Mouse (Mus musculus) neural tube, embryonic 14.5 days (tissue): ENCODE results near the gene Wfdc18. TPM values are rescaled to one million over a fixed set of nuclear protein-coding genes. Genes with fewer than 3 reads are reported as not detected.

Source experiments
- ATAC-seq: fragments of 200-750 bp; cut with Nextera tagmentation; 2 replicates; pipeline ENCODE4 v1.8.0; 2017; ENCODE audit warnings: low read depth, mild to moderate bottlenecking, moderate TSS enrichment, moderate library complexity
- H3K27ac ChIP-seq: fragments of 300-500 bp; sonication (generic); 2 replicates; pipeline ENCODE4 v1.5.1; 2014; ENCODE audit warnings: low read depth, mild to moderate bottlenecking, control low read depth, low read length, moderate library complexity, mixed read lengths
- H3K27me3 ChIP-seq: fragments of 300-500 bp; sonication (generic); 2 replicates; pipeline ENCODE4 v1.6.1; 2014; ENCODE audit warnings: low read length; ENCODE audit not compliant: control insufficient read depth, insufficient read depth
- H3K36me3 ChIP-seq: fragments of 300-500 bp; sonication (generic); 2 replicates; pipeline ENCODE4 v1.6.1; 2014; ENCODE audit warnings: low read length, mixed read lengths; ENCODE audit not compliant: control insufficient read depth, insufficient read depth
- H3K4me1 ChIP-seq: fragments of 300-500 bp; sonication (generic); 2 replicates; pipeline ENCODE4 v1.6.1; 2014; ENCODE audit warnings: low read length; ENCODE audit not compliant: control insufficient read depth, insufficient read depth
- H3K4me2 ChIP-seq: fragments of 300-500 bp; sonication (generic); 2 replicates; pipeline ENCODE4 v1.6.1; 2014; ENCODE audit warnings: mild to moderate bottlenecking, low read depth, low read length, control low read depth
- H3K4me3 ChIP-seq: fragments of 300-500 bp; sonication (generic); 2 replicates; pipeline ENCODE4 v1.5.1; 2014; ENCODE audit warnings: low read depth, low read length, control low read depth, mixed read lengths
- H3K9ac ChIP-seq: fragments of 300-500 bp; sonication (generic); replicated peaks from 2 replicates; pipeline ENCODE4 v1.6.1; 2014; ENCODE audit warnings: low read depth, mild to moderate bottlenecking, control low read depth, low read length, mixed read lengths
- H3K9me3 ChIP-seq: fragments of 300-500 bp; sonication (generic); 2 replicates; pipeline ENCODE4 v1.6.1; 2016; ENCODE audit warnings: low read length; ENCODE audit not compliant: control insufficient read depth
- WGBS: fragments of 180-500 bp; shearing (Covaris S2); extraction: QIAGEN DNeasy Blood & Tissue Kit; methylation state at CpG from one replicate; pipeline ENCODE4 v1.1.7; 2014; 5-methylcytosine and 5-hydroxymethylcytosine counted together
- polyA plus RNA-seq: library from polyadenylated mRNA; unstranded; fragments of >200 nt; fragmentation: Nextera tagmentation; extraction: Ambion mirVana; gene quantifications from 2 replicates; pipeline ENCODE4 v1.2.1, GENCODE M21; 2014

Wfdc18 gene
- polyA plus RNA-seq, 1 experiment from 2014 or later: not detected

GRCm38 (mm10) chr11:83739241-83739640 is 30.4 kb downstream of the Wfdc18 start:
- H3K4me2 ChIP-seq: no peak overlapping the region
- H3K9me3 ChIP-seq: no peaks in the 10 kb centered on the region
- H3K27me3 ChIP-seq: no peaks in the 10 kb centered on the region
- H3K4me1 ChIP-seq: no peaks in the 10 kb centered on the region
- H3K36me3 ChIP-seq: no peaks in the 10 kb centered on the region
- no peak overlapping the region for H3K4me3 ChIP-seq
- WGBS: 22% methylated on average over 5 of the region's 5 CpGs
- no peak overlapping the region for H3K9ac ChIP-seq
- H3K27ac ChIP-seq: no peak overlapping the region
- no peak for ATAC-seq

DNA sequence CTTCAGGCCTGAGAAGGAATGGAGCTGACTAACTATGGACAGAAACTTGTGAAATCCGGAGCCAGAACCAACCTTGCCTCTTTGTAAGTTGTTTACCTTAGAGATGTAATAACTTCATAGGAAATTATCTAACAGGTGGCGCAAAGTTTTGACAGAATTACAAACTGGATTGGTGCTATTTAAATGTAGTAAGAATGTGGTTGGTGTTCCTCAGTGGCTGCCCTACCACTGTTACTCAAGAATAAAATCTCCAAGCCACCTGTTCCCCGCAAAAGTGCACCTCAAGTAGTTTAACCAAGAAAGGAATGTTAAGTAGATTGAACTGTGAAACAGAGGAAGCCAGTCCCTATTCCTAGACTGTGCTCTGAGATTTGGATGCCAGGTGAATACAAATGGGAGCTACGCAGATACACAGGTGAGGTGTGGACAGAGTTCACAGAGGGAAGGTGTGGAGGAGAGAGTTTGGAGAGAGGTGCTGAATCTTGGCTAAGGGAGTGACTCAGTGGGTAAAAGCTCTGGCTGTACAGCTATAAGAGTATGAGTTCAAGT is 31.7 kb downstream of the Wfdc18 start:
- WGBS: 88% methylated on average over 4 of the region's 4 CpGs
- no peak overlapping the region for H3K4me2 ChIP-seq
- ATAC-seq: no peak

DNA sequence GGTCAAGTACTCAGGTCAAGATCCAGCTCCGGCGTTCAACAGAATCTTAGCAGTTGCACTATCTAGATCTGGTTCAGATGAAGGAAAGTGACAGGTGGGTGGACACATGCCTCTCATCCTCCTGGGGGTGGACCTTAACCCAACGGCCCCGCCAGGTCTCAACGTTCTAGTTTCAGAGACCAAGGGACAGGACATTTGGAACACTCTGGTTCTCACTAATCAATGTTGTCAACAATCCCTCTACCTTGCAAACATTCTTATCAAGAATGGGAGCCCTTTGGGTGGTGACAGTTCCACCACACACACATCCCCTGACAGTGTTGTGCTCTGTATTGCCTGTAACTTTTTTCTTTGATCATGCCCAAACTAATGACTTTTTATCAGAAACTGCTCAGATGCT is 33.0 kb downstream of the Wfdc18 start:
- H3K9ac ChIP-seq: no peak overlapping the region
- no peaks in the 10 kb centered on the region for H3K36me3 ChIP-seq
- H3K9me3 ChIP-seq: no peaks in the 10 kb centered on the region
- no peak overlapping the region for H3K27ac ChIP-seq
- H3K27me3 ChIP-seq: no peaks in the 10 kb centered on the region
- no peak for ATAC-seq
- H3K4me2 ChIP-seq: no peak overlapping the region
- 81% methylated on average over 5 of the region's 5 CpGs for WGBS
- H3K4me3 ChIP-seq: no peak overlapping the region
- H3K4me1 ChIP-seq: no peaks in the 10 kb centered on the region

More for the DNA sequence above, 31.7 kb downstream of the Wfdc18 start:
- H3K36me3 ChIP-seq: no peaks in the 10 kb centered on the region
- H3K9me3 ChIP-seq: no peaks in the 10 kb centered on the region
- H3K27ac ChIP-seq: no peak overlapping the region
- H3K27me3 ChIP-seq: no peaks in the 10 kb centered on the region
- no peaks in the 10 kb centered on the region for H3K4me1 ChIP-seq
- no peak overlapping the region for H3K9ac ChIP-seq
- H3K4me3 ChIP-seq: no peak overlapping the region

GRCm38 (mm10) chr11:83742731-83743355 is 34.0 kb downstream of the Wfdc18 start:
- 71% methylated on average over 9 of the region's 9 CpGs for WGBS

DNA sequence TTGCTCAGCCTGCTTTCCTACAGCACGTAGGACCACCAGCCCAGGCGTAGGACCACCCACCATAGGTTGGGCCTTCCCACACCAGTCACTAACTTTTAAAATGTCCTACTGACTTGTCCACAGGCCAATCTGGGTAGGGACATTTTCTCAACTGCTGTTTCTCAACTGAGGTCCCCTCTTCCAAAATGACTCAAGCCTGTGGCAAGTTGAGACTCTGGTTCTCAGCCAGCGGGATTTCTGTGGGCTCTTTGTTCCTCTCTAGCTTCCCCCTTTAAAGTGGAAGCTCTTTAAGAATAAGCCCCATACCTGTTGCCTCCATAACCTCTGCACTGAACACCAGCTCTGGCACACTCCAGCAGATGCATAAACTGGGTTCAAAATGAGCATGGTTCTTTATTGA is 34.7 kb downstream of the Wfdc18 start:
- no peaks in the 10 kb centered on the region for H3K4me1 ChIP-seq

More at GRCm38 (mm10) chr11:83742731-83743355, 34.0 kb downstream of the Wfdc18 start:
- Histone ChIP-seq H3K9me3 (no peaks in the 10 kb centered on the region), H3K27ac (no peak overlapping the region), H3K27me3 (no peaks in the 10 kb centered on the region), H3K4me3 (no peak overlapping the region), H3K9ac (no peak overlapping the region), H3K36me3 (no peaks in the 10 kb centered on the region), H3K4me1 (no peaks in the 10 kb centered on the region), H3K4me2 (no peak overlapping the region)
- no peak for ATAC-seq

GRCm38 (mm10) chr11:83746152-83746551 is 37.3 kb downstream of the Wfdc18 start:
- H3K9me3 ChIP-seq: no peaks in the 10 kb centered on the region
- no peaks in the 10 kb centered on the region for H3K4me1 ChIP-seq
- 69% methylated on average over 4 of the region's 4 CpGs for WGBS
- H3K9ac ChIP-seq: no peak overlapping the region
- no peak overlapping the region for H3K4me3 ChIP-seq
- no peaks in the 10 kb centered on the region for H3K27me3 ChIP-seq
- H3K27ac ChIP-seq: no peak overlapping the region
- ATAC-seq: no peak
- H3K4me2 ChIP-seq: no peak overlapping the region
- H3K36me3 ChIP-seq: no peaks in the 10 kb centered on the region

More for the DNA sequence above, 34.7 kb downstream of the Wfdc18 start:
- 92% methylated on average over 3 of the region's 3 CpGs for WGBS
- Histone ChIP-seq H3K36me3 (no peaks in the 10 kb centered on the region), H3K27me3 (no peaks in the 10 kb centered on the region), H3K4me2 (no peak overlapping the region), H3K4me3 (no peak overlapping the region), H3K9me3 (no peaks in the 10 kb centered on the region), H3K9ac (no peak overlapping the region), H3K27ac (no peak overlapping the region)
- no peak for ATAC-seq

DNA sequence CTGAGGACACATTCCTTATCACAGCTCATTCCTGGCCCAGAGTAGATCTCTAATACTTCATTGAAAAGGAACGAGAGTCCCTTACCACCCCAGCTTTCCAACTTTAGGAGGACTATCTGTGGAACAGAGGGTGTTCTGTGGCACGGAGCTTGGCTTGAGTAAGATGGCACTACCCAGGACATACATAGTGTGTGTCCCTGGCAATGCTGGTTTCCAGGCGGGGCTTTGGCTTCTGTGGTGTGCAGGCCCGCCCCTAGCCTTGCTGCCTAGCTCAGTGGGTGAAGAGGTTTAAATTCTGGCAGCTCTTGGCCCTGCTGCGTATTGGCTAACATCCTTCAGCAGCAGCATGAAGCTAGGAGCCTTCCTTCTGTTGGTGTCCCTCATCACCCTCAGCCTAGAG is 37.9 kb downstream of the Wfdc18 start, which contains the start of gene Wfdc21:
Gene Wfdc21 (plus strand): TSS at position 260 of the 400 bp plus-strand sequence.
- H3K27me3 ChIP-seq: no peaks in the 10 kb centered on the region
- H3K4me2 ChIP-seq: no peak within 1 kb of the TSS
- no peak within 1 kb of the TSS for H3K9ac ChIP-seq
- WGBS: 81% methylated on average over 5 of the region's 5 CpGs
- H3K4me3 ChIP-seq: no peak within 1 kb of the TSS
- H3K9me3 ChIP-seq: no peaks in the 10 kb centered on the region
- H3K36me3 ChIP-seq: no peaks in the 10 kb centered on the region
- H3K4me1 ChIP-seq: no peaks in the 10 kb centered on the region
- ATAC-seq: no peak
- H3K27ac ChIP-seq: no peak within 1 kb of the TSS

GRCm38 (mm10) chr11:83747376-83748265 is 38.8 kb downstream of the Wfdc18 start:
- H3K9me3 ChIP-seq: no peaks in the 10 kb centered on the region
- H3K36me3 ChIP-seq: no peaks in the 10 kb centered on the region
- H3K9ac ChIP-seq: no peak overlapping the region
- no peaks in the 10 kb centered on the region for H3K4me1 ChIP-seq
- WGBS: 77% methylated on average over 6 of the region's 6 CpGs
- H3K4me2 ChIP-seq: no peak overlapping the region
- H3K4me3 ChIP-seq: no peak overlapping the region
- 0 out of 2 replicates have a peak, but pooled peaks cover 3% of the 10 kb centered on the region for H3K27me3 ChIP-seq
- no peak for ATAC-seq
- no peak overlapping the region for H3K27ac ChIP-seq
